Mouse (Mus musculus): ENCODE data around the gene Rsg1. TPM values are rescaled to one million over a fixed set of nuclear protein-coding genes. Genes with fewer than 3 reads are reported as not detected.

Rsg1 gene
- polyA plus RNA-seq, 1 experiment from 2014 or later: 8.5 TPM

GRCm38 (mm10) chr4:141204580-141205061 lies 9.1 kb upstream of the Rsg1 start:
- no peak overlapping the region for H3K9ac ChIP-seq (replicated peaks; ENCODE audit: low read depth, low read length)
- no peaks in the 10 kb centered on the region for H3K9me3 ChIP-seq (ENCODE audit: control insufficient read depth, low read length)
- WGBS: 76% methylated on average over 4 of the region's 4 CpGs
- no peaks in the 10 kb centered on the region for H3K4me1 ChIP-seq (ENCODE audit: control insufficient read depth, insufficient read depth, low read length)
- H3K27ac ChIP-seq (ENCODE audit: low read depth, low read length): no peak overlapping the region
- H3K36me3 ChIP-seq (ENCODE audit: control insufficient read depth, insufficient read depth, low read length): peaks cover 15% of the 10 kb centered on the region; the same call in 1 of the 2 replicates
- H3K4me2 ChIP-seq (ENCODE audit: low read depth, low read length): no peak overlapping the region
- ATAC-seq (ENCODE audit: low read depth): no peak
- no peak overlapping the region for H3K4me3 ChIP-seq (ENCODE audit: low read depth, low read length)
- H3K27me3 ChIP-seq (ENCODE audit: control insufficient read depth, insufficient read depth, low read length): no peaks in the 10 kb centered on the region

GRCm38 (mm10) chr4:141207081-141207480 lies 6.7 kb upstream of the Rsg1 start:
- over 99% methylated on average over 5 of the region's 5 CpGs for WGBS
- Histone ChIP-seq H3K9me3 (ENCODE audit: control insufficient read depth, low read length) (no peaks in the 10 kb centered on the region), H3K4me1 (ENCODE audit: control insufficient read depth, insufficient read depth, low read length) (0 out of 2 replicates have a peak, but pooled peaks cover 3% of the 10 kb centered on the region), H3K27ac (ENCODE audit: low read depth, low read length) (no peak overlapping the region), H3K9ac (replicated peaks; ENCODE audit: low read depth, low read length) (no peak overlapping the region), H3K36me3 (ENCODE audit: control insufficient read depth, insufficient read depth, low read length) (no peaks in the 10 kb centered on the region), H3K4me3 (ENCODE audit: low read depth, low read length) (no peak overlapping the region), H3K27me3 (ENCODE audit: control insufficient read depth, insufficient read depth, low read length) (no peaks in the 10 kb centered on the region), H3K4me2 (ENCODE audit: low read depth, low read length) (no peak overlapping the region)
- no peak for ATAC-seq (ENCODE audit: low read depth)

DNA sequence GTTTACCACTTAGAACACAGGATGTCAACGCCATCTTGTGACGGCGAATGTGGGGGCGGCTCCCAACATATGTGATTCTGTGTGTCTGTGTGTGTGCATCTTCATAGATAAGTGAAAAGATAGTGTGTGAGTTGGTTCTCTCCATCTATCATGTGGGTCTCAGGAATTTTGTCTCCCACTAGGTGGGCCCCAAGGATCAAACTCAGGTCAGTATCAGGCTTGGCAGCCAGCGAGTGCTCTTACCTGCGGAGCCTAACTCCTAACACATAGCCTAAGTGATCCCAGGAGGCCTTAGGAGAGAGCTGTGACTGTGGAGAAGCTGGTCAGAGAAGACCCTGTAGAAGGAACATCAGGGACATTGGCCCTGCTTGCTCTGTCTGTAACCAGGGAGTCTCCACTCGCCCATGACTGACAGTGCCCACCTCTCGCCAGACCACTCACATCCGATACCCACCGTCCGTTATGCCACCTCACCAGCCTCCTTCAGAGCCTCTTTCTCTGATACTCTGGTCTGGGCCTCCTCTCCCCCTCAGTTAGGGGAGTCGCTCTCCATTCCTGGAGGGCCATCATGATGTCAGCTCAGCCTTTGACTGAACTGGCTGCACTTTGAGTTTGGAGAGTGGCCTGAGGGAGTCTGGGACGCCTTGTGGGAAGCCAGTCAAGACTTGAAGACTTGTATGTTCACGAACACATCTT lies 3.1 kb upstream of the Rsg1 start:
- Histone ChIP-seq H3K4me2 (ENCODE audit: low read depth, low read length) (peak overlapping the region; percentile 46), H3K27ac (ENCODE audit: low read depth, low read length) (peak overlapping the region; percentile 64), H3K36me3 (ENCODE audit: control insufficient read depth, insufficient read depth, low read length) (no peaks in the 10 kb centered on the region), H3K9ac (replicated peaks; ENCODE audit: low read depth, low read length) (0 out of 2 replicates have a peak overlapping the region, but pooled peaks have one; percentile 32), H3K4me3 (ENCODE audit: low read depth, low read length) (peak overlapping the region; percentile 29), H3K4me1 (ENCODE audit: control insufficient read depth, insufficient read depth, low read length) (peaks cover 14% of the 10 kb centered on the region), H3K27me3 (ENCODE audit: control insufficient read depth, insufficient read depth, low read length) (no peaks in the 10 kb centered on the region), H3K9me3 (ENCODE audit: control insufficient read depth, low read length) (no peaks in the 10 kb centered on the region)
- ATAC-seq (ENCODE audit: low read depth): peak; percentile 10; the same call in 1 of the 2 replicates
- 65% methylated on average over 14 of the region's 14 CpGs for WGBS

DNA sequence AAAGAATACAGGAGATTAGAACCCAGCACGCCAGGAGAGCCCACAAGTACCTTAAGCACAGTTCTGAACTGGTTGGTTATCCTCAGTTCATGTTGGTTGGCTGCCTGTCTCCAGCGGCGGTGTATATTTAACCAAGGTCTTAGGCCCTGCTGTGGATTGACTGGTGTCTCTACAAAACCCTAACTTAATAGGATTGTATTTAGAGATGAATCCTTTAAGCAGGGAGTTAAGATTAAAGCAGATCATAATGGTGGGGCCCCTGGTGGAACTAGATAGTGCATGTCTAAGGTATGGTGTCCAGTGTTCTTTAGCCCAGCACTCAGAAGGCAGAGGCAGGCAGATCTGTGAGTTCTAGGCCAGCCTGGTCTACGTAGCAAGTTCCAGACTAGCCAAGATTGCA lies 2.1 kb upstream of the Rsg1 start:
- no peaks in the 10 kb centered on the region for H3K9me3 ChIP-seq (ENCODE audit: control insufficient read depth, low read length)
- no peak overlapping the region for H3K27ac ChIP-seq (ENCODE audit: low read depth, low read length)
- H3K4me2 ChIP-seq (ENCODE audit: low read depth, low read length): no peak overlapping the region
- H3K4me1 ChIP-seq (ENCODE audit: control insufficient read depth, insufficient read depth, low read length): peaks cover 14% of the 10 kb centered on the region
- no peak for ATAC-seq (ENCODE audit: low read depth)
- H3K36me3 ChIP-seq (ENCODE audit: control insufficient read depth, insufficient read depth, low read length): no peaks in the 10 kb centered on the region
- 95% methylated on average over 4 of the region's 4 CpGs for WGBS
- H3K4me3 ChIP-seq (ENCODE audit: low read depth, low read length): no peak overlapping the region
- H3K9ac ChIP-seq (replicated peaks; ENCODE audit: low read depth, low read length): no peak overlapping the region
- H3K27me3 ChIP-seq (ENCODE audit: control insufficient read depth, insufficient read depth, low read length): no peaks in the 10 kb centered on the region

DNA sequence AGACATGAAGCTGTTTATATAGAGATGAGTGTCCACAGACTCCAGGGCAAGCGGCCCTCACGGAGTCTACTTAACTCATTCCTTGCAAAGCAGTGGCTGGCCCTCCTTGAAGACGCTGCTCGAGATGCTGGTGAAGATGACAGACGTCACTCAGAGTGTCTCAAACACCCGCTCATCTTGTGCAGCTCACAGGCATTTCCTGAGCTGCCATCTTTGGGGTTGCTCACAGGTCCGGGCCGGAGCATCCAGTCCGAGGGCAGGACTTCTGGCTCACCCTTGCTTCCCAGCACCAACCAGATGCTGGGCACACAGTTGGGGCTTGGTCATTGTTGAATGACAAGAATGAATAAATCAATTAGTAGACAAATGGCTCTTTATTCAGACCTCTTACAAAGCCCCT lies 864 bp upstream of the Rsg1 start:
- WGBS: 70% methylated on average over 9 of the region's 9 CpGs
- Histone ChIP-seq H3K4me1 (ENCODE audit: control insufficient read depth, insufficient read depth, low read length) (peaks cover 14% of the 10 kb centered on the region), H3K4me2 (ENCODE audit: low read depth, low read length) (peak overlapping the region; percentile 88; the same call in 1 of the 2 replicates), H3K9ac (replicated peaks; ENCODE audit: low read depth, low read length) (no peak overlapping the region), H3K9me3 (ENCODE audit: control insufficient read depth, low read length) (no peaks in the 10 kb centered on the region), H3K4me3 (ENCODE audit: low read depth, low read length) (no peak overlapping the region), H3K27ac (ENCODE audit: low read depth, low read length) (peak overlapping the region; percentile 48; the same call in 1 of the 2 replicates), H3K36me3 (ENCODE audit: control insufficient read depth, insufficient read depth, low read length) (no peaks in the 10 kb centered on the region), H3K27me3 (ENCODE audit: control insufficient read depth, insufficient read depth, low read length) (no peaks in the 10 kb centered on the region)
- peak; percentile 10; the same call in 1 of the 2 replicates for ATAC-seq (ENCODE audit: low read depth)

- Histone ChIP-seq H3K4me2 (ENCODE audit: low read depth, low read length) (peak overlapping the region; percentile 88), H3K27me3 (ENCODE audit: control insufficient read depth, insufficient read depth, low read length) (no peaks in the 10 kb centered on the region), H3K4me1 (ENCODE audit: control insufficient read depth, insufficient read depth, low read length) (peaks cover 14% of the 10 kb centered on the region), H3K4me3 (ENCODE audit: low read depth, low read length) (peak overlapping the region; percentile 50), H3K36me3 (ENCODE audit: control insufficient read depth, insufficient read depth, low read length) (no peaks in the 10 kb centered on the region), H3K9me3 (ENCODE audit: control insufficient read depth, low read length) (no peaks in the 10 kb centered on the region), H3K9ac (replicated peaks; ENCODE audit: low read depth, low read length) (peak overlapping the region; percentile 63; the same call in 1 of the 2 replicates), H3K27ac (ENCODE audit: low read depth, low read length) (peak overlapping the region; percentile 48; the same call in 1 of the 2 replicates)
- ATAC-seq (ENCODE audit: low read depth): peak; percentile 29; the same call in 1 of the 2 replicates
- WGBS: 20% methylated on average over 2 of the region's 2 CpGs
Measured at GRCm38 (mm10) chr4:141213342-141213741, 414 bp upstream of the Rsg1 start.

DNA sequence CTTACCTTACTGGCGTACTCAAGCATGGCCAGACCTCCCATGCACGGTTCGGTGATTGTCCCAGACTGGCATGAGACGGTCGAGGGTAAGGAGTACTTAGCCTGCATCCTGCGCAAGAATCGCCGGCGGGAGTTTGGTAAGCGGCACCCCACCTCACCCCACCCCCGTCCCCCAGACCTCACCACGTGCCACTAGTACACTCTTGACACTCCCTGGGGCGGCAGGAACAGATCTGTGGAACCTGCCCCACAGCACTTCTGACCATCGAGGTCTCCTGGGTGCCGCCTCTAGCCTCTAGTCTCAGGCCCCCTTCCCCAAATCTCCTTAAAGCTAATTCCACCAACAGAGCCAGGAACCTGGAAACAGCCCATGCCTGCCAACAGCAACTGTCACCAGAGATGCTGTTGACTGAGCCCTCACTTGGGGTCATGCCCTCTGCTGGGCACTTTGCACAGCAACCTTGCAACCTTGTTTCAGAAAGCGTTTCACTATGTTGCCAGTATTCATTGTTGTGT lies 638 bp downstream of the Rsg1 start:
- Histone ChIP-seq H3K4me2 (ENCODE audit: low read depth, low read length) (peak overlapping the region; percentile 88), H3K4me1 (ENCODE audit: control insufficient read depth, insufficient read depth, low read length) (peaks cover 14% of the 10 kb centered on the region), H3K9ac (replicated peaks; ENCODE audit: low read depth, low read length) (peak overlapping the region; percentile 63), H3K9me3 (ENCODE audit: control insufficient read depth, low read length) (no peaks in the 10 kb centered on the region), H3K27me3 (ENCODE audit: control insufficient read depth, insufficient read depth, low read length) (no peaks in the 10 kb centered on the region), H3K4me3 (ENCODE audit: low read depth, low read length) (peak overlapping the region; percentile 50), H3K27ac (ENCODE audit: low read depth, low read length) (no peak overlapping the region), H3K36me3 (ENCODE audit: control insufficient read depth, insufficient read depth, low read length) (no peaks in the 10 kb centered on the region)
- ATAC-seq (ENCODE audit: low read depth): peak; percentile 56
- WGBS: under 1% methylated on average over 16 of the region's 16 CpGs

GRCm38 (mm10) chr4:141219583-141220213 lies 5.9 kb downstream of the Rsg1 start:
- Histone ChIP-seq H3K4me3 (ENCODE audit: low read depth, low read length) (no peak overlapping the region), H3K36me3 (ENCODE audit: control insufficient read depth, insufficient read depth, low read length) (no peaks in the 10 kb centered on the region), H3K27me3 (ENCODE audit: control insufficient read depth, insufficient read depth, low read length) (no peaks in the 10 kb centered on the region), H3K27ac (ENCODE audit: low read depth, low read length) (no peak overlapping the region), H3K4me1 (ENCODE audit: control insufficient read depth, insufficient read depth, low read length) (peaks cover 2% of the 10 kb centered on the region; the same call in 1 of the 2 replicates), H3K9ac (replicated peaks; ENCODE audit: low read depth, low read length) (no peak overlapping the region), H3K4me2 (ENCODE audit: low read depth, low read length) (no peak overlapping the region), H3K9me3 (ENCODE audit: control insufficient read depth, low read length) (no peaks in the 10 kb centered on the region)
- ATAC-seq (ENCODE audit: low read depth): 0 out of 2 replicates have a peak, but pooled peaks have one; percentile 46
- WGBS: 71% methylated on average over 20 of the region's 20 CpGs

DNA sequence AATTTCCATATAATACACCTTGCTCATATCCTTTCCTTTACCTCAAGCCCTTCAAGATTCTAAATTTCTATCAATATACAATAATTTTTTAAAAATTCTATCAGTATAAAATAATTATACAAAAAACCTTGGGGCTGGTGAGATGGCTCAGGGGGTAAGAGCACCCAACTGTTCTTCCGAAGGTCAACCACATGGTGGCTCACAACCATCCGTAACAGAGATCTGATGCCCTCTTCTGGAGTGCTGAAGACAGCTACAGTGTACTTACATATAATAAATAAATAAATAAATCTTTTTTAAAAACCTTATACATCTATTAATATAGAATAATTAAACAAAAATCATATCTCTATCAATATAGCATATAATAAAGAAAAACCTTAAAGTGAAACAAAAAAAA lies 8.1 kb downstream of the Rsg1 start:
- Histone ChIP-seq H3K9me3 (ENCODE audit: control insufficient read depth, low read length) (no peaks in the 10 kb centered on the region), H3K4me3 (ENCODE audit: low read depth, low read length) (no peak overlapping the region), H3K9ac (replicated peaks; ENCODE audit: low read depth, low read length) (no peak overlapping the region), H3K36me3 (ENCODE audit: control insufficient read depth, insufficient read depth, low read length) (no peaks in the 10 kb centered on the region), H3K4me1 (ENCODE audit: control insufficient read depth, insufficient read depth, low read length) (no peaks in the 10 kb centered on the region), H3K27ac (ENCODE audit: low read depth, low read length) (no peak overlapping the region), H3K27me3 (ENCODE audit: control insufficient read depth, insufficient read depth, low read length) (no peaks in the 10 kb centered on the region), H3K4me2 (ENCODE audit: low read depth, low read length) (no peak overlapping the region)
- 77% methylated on average over 2 of the region's 2 CpGs for WGBS
- no peak for ATAC-seq (ENCODE audit: low read depth)

All from neural tube, embryonic 14.5 days (tissue).